In the genomic region with DNA sequence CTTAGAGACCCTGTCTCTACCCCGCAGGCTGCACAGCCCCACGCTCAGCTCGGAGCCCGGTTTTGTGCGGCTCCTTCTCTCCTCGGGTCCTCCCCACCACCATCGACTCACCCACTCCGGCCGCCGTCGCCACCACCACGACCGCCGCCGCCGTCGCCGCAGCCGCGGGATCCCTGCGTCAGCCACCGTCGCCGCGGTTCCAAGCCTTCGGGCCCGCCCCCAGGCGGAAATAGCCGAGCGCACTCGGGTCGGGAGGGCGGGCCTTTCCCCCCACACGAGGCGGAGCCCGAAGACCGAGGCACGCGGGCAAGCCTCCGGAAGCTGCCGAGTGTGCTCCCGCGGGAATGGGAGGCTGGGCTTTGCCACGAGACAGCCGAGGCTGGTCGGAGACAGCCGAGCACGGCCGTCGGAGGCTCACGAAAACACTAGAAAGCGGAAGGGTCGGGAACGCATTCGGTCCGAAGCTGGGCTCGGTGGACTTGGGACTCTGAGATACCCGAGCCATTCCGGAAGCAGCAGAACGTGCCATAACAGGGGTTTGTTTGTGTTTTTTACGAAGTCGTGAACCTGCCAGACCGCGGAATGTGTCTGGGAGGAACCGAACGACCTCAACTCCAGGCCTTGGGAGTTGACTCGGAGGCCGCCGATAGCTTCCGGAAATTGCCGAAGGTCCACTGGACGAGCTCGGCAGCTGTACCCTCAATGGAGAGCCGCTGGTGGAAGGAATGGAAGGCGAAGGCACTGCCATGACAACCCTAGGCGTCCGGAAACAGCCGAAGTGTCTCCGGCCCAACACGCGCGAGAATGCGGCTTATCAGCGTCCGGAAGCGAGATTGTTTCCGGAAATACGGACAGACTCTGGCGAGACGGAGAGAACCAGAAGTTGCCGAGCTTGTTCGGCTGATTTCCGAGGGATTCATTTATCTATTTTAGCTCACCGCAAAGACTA, we compare ENCODE assay signal across 8 mouse cellular contexts. TPM values are rescaled to one million over a fixed set of nuclear protein-coding genes. Genes with fewer than 3 reads are reported as not detected.
DNase-seq lines count a peak whose midpoint lies in the region; ATAC-seq and TF ChIP-seq lines count a peak whose summit lies in the region.

A gene (minus strand): TSS at position 218 of the 949 bp plus-strand sequence.

- H3K4me1 ChIP-seq in MEL (ENCODE audit: control insufficient read depth in 1 of 2, insufficient read depth in 2 of 2, low read length in 2 of 2): peaks cover 0 to 19% of the 10 kb centered on the region in 2 experiments; a peak in 2 of 4 replicates
- H3K4me1 ChIP-seq in cerebellum, adult 2 months (ENCODE audit: control insufficient read depth, insufficient read depth, low read length): peaks cover 34% of the 10 kb centered on the region
- H3K4me1 ChIP-seq in lung, embryonic 16.5 days (replicated peaks; ENCODE audit: control insufficient read depth, insufficient read depth, low read length): peaks cover 45% of the 10 kb centered on the region

- H3K9me3 ChIP-seq in MEL (replicated peaks; ENCODE audit: insufficient read depth, low read length): no peaks in the 10 kb centered on the region
- H3K9me3 ChIP-seq in lung, embryonic 16.5 days (ENCODE audit: control insufficient read depth, low read length): no peaks in the 10 kb centered on the region

- no peak for TF ChIP-seq EP300 in MEL (IDR thresholded peaks at IDR 0.05; ENCODE audit: low read depth in 1 of 2, low read length in 2 of 2)

- TF ChIP-seq POLR2A in MEL (IDR thresholded peaks at IDR 0.05; ENCODE audit: control insufficient read depth in 1 of 2, insufficient read depth in 1 of 2, low read depth in 1 of 2, low read length in 2 of 2, poor library complexity in 1 of 2): peak; percentile 34 to 86
- peak; percentile 72 for TF ChIP-seq POLR2A in cerebellum, adult 2 months (IDR thresholded peaks at IDR 0.05; ENCODE audit: borderline replicate concordance, insufficient read depth, low read length)

- H3K4me3 ChIP-seq in MEL (ENCODE audit: control insufficient read depth in 1 of 2, insufficient read depth in 1 of 2, low read depth in 2 of 2, low read length in 2 of 2): peak within 1 kb of the TSS; percentile 67 to 77
- peak within 1 kb of the TSS; percentile 85 for H3K4me3 ChIP-seq in cerebellum, adult 2 months (replicated peaks; ENCODE audit: insufficient read depth, low read depth, low read length)
- peak within 1 kb of the TSS; percentile 91 for H3K4me3 ChIP-seq in lung, embryonic 16.5 days (ENCODE audit: low read length)

- peaks cover 15% of the 10 kb centered on the region for H3K79me2 ChIP-seq in MEL (ENCODE audit: control insufficient read depth, insufficient read depth, low read length, poor library complexity)

- no peak for TF ChIP-seq RAD21 in MEL (IDR thresholded peaks at IDR 0.05; ENCODE audit: low read depth, low read length)

- peak; percentile 97 for DNase-seq in MEL (ENCODE audit: low read depth, low spot score)
- peak; percentile 97 to 98 for DNase-seq in cerebellum, adult 2 months
- peak; percentile 97 for DNase-seq in forelimb bud, embryonic 11.5 days (ENCODE audit: low read depth, low spot score)
- peak; percentile 96 for DNase-seq in layer of hippocampus, adult 9-10 months (ENCODE audit: low spot score)
- peak; percentile 97 for DNase-seq in ovary, postnatal 10 days (ENCODE audit: low spot score)
- DNase-seq in thymus, postnatal 10 days (ENCODE audit: low spot score in 2 of 2): peak; percentile 95 to 99

- TF ChIP-seq CTCF in MEL (IDR thresholded peaks at IDR 0.05 in 2 of 3, conservative IDR thresholded peaks at IDR 0.05 in 1 of 3; ENCODE audit: control insufficient read depth in 1 of 3, insufficient read depth in 1 of 3, low read depth in 2 of 3, low read length in 3 of 3, poor library complexity in 1 of 3, severe bottlenecking in 1 of 3): no peak
- no peak for TF ChIP-seq CTCF in cerebellum, adult 2 months (IDR thresholded peaks at IDR 0.05; ENCODE audit: borderline replicate concordance, insufficient read depth, low read depth, low read length)

- no peaks in the 10 kb centered on the region for H3K27me3 ChIP-seq in MEL (ENCODE audit: control insufficient read depth in 1 of 2, insufficient read depth in 2 of 2, low read length in 2 of 2)
- no peaks in the 10 kb centered on the region for H3K27me3 ChIP-seq in cerebellum, adult 2 months (ENCODE audit: control insufficient read depth, insufficient read depth, low read length)
- H3K27me3 ChIP-seq in lung, embryonic 16.5 days (ENCODE audit: control insufficient read depth, insufficient read depth, low read depth, low read length): no peaks in the 10 kb centered on the region

- under 1% methylated on average over 93 of the region's 94 CpGs for WGBS in cerebellum, adult 2 months
- WGBS in lung, embryonic 16.5 days: under 1% methylated on average over 92 of the region's 94 CpGs

- H3K36me3 ChIP-seq in MEL (ENCODE audit: control insufficient read depth in 1 of 2, insufficient read depth in 2 of 2, low read length in 2 of 2): peaks cover 0 to 5% of the 10 kb centered on the region in 2 experiments; a peak in 2 of 4 replicates
- peaks cover 29% of the 10 kb centered on the region for H3K36me3 ChIP-seq in lung, embryonic 16.5 days (ENCODE audit: control insufficient read depth, insufficient read depth, low read length)

- H3K27ac ChIP-seq in MEL (ENCODE audit: control insufficient read depth, low read depth, low read length): peak within 1 kb of the TSS; percentile 91
- H3K27ac ChIP-seq in cerebellum, adult 2 months (ENCODE audit: insufficient read depth, low read length): peak within 1 kb of the TSS; percentile 74
- H3K27ac ChIP-seq in lung, embryonic 16.5 days (ENCODE audit: low read length): peak within 1 kb of the TSS; percentile 100

- ATAC-seq in hematopoietic stem cell, adult 5-6 weeks (replicated peaks in 1 of 2; ENCODE audit: insufficient read depth in 1 of 2, low FRiP score in 2 of 2, low TSS enrichment in 1 of 2, low read depth in 1 of 2, poor library complexity in 2 of 2, severe bottlenecking in 2 of 2): peak; percentile 86
- ATAC-seq in lung, embryonic 16.5 days (ENCODE audit: low read depth): peak; percentile 93

- peak within 1 kb of the TSS; percentile 81 for H3K9ac ChIP-seq in MEL (ENCODE audit: control insufficient read depth, low read depth, low read length, poor library complexity, severe bottlenecking)
- H3K9ac ChIP-seq in lung, embryonic 16.5 days (ENCODE audit: low read length): peak within 1 kb of the TSS; percentile 99

- peak within 1 kb of the TSS; percentile 97 for H3K4me2 ChIP-seq in lung, embryonic 16.5 days (ENCODE audit: low read depth, low read length)

TF ChIP-seq in MEL, 35 proteins besides CTCF, POLR2A, EP300 and RAD21 (continues in another document):
- TF ChIP-seq GATA1 (IDR thresholded peaks at IDR 0.05; ENCODE audit: low read depth, low read length) (peak; percentile 94), HCFC1 (IDR thresholded peaks at IDR 0.05; ENCODE audit: low read depth, low read length) (peak; percentile 91), POLR2AphosphoS5 (IDR thresholded peaks at IDR 0.05; ENCODE audit: borderline replicate concordance, low read depth, low read length) (no peak), KAT2A (conservative IDR thresholded peaks at IDR 0.05; ENCODE audit: low read depth, low read length) (peak; percentile 72), MAZ (IDR thresholded peaks at IDR 0.05; ENCODE audit: low read depth, low read length) (no peak; the same call in 1 of the 2 replicates), ZNF384 (IDR thresholded peaks at IDR 0.05; ENCODE audit: low read depth, low read length) (no peak), MEF2A (IDR thresholded peaks at IDR 0.05; ENCODE audit: extremely low read depth, insufficient replicate concordance, low read depth, low read length, poor library complexity, severe bottlenecking) (0 out of 2 replicates have a peak, but pooled peaks have one; percentile 8), TCF12 (IDR thresholded peaks at IDR 0.05; ENCODE audit: low read depth, low read length) (peak; percentile 33; the same call in 1 of the 2 replicates), MYC (IDR thresholded peaks at IDR 0.05; ENCODE audit: low read depth, low read length) (peak; percentile 74), ELF1 (IDR thresholded peaks at IDR 0.05; ENCODE audit: low read depth, low read length) (peak; percentile 99), TBP (IDR thresholded peaks at IDR 0.05; ENCODE audit: low read depth, low read length) (peak; percentile 73), NELFE (IDR thresholded peaks at IDR 0.05; ENCODE audit: low read depth, low read length) (peak; percentile 76), MAFK (IDR thresholded peaks at IDR 0.05; ENCODE audit: borderline replicate concordance, low read depth, low read length) (no peak), RCOR1 (IDR thresholded peaks at IDR 0.05; ENCODE audit: low read depth, low read length) (peak; percentile 69; the same call in 1 of the 2 replicates), JUND (IDR thresholded peaks at IDR 0.05; ENCODE audit: low read depth, low read length) (no peak), BHLHE40 (IDR thresholded peaks at IDR 0.05; ENCODE audit: borderline replicate concordance, low read depth, low read length) (no peak), USF1 (IDR thresholded peaks at IDR 0.05; ENCODE audit: low read depth, low read length) (peak; percentile 65), MAX (IDR thresholded peaks at IDR 0.05; ENCODE audit: low read length) (peak; percentile 74), ZMIZ1 (IDR thresholded peaks at IDR 0.05; ENCODE audit: low read depth, low read length) (peak; percentile 72), E2F4 (IDR thresholded peaks at IDR 0.05; ENCODE audit: borderline replicate concordance, low read depth, low read length) (no peak), ETS1 (IDR thresholded peaks at IDR 0.05; ENCODE audit: low read depth, low read length) (peak; percentile 85), MXI1 (IDR thresholded peaks at IDR 0.05; ENCODE audit: low read depth, low read length) (peak; percentile 94), NRF1 (IDR thresholded peaks at IDR 0.05; ENCODE audit: insufficient read depth, low read depth, low read length, poor library complexity, severe bottlenecking) (peak; percentile 28; the same call in 1 of the 2 replicates), SIN3A (IDR thresholded peaks at IDR 0.05; ENCODE audit: low read length) (peak; percentile 100), SMC3 (IDR thresholded peaks at IDR 0.05; ENCODE audit: low read depth, low read length) (no peak), CHD1 (IDR thresholded peaks at IDR 0.05; ENCODE audit: low read depth, low read length) (no peak), POLR2AphosphoS2 (IDR thresholded peaks at IDR 0.05; ENCODE audit: low read length) (peak; percentile 46; the same call in 1 of the 2 replicates)

RNA-seq across cellular contexts. Expression of the gene that starts here (rescaled TPM):
- total RNA-seq in MEL (2012; rRNA removed): 23.7 and 25.4 TPM in 2 replicates
- 10 to 100 TPM in 1 of 2 experiments, not detected in 1; 37.8 TPM for polyA plus RNA-seq in MEL (2012; ENCODE audit: insufficient read depth in 1 of 2, insufficient read length in 2 of 2, low read depth in 1 of 2, low replicate concordance in 2 of 2, missing spikeins in 1 of 2)
- 150 and 158 TPM in 2 replicates for polyA plus RNA-seq in cerebellum, adult 2 months (2012; rRNA removed)
- total RNA-seq in hematopoietic stem cell, adult 5-6 weeks (2017): 13.3 and 15.0 TPM in 2 replicates
- 56.0 and 56.8 TPM in 2 replicates for polyA plus RNA-seq in lung, embryonic 16.5 days (2015; fragmentation: Nextera tagmentation; extraction: Ambion mirVana)

Comparison
In these comparisons a context has a peak if more than half of its experiments do, and no peak if none do; other contexts are left out.
1. Peak in every context shown above with its lines: DNase-seq, ATAC-seq, H3K4me3 ChIP-seq and H3K27ac ChIP-seq.